Mouse (Mus musculus): ENCODE measurements at regions not wholly inside any gene's neighbourhood (a gene's known extent, or its start where the extent isn't known, plus 50 kb on each side); places are given as distances from the start of the nearest gene placed in this dataset.

DNA sequence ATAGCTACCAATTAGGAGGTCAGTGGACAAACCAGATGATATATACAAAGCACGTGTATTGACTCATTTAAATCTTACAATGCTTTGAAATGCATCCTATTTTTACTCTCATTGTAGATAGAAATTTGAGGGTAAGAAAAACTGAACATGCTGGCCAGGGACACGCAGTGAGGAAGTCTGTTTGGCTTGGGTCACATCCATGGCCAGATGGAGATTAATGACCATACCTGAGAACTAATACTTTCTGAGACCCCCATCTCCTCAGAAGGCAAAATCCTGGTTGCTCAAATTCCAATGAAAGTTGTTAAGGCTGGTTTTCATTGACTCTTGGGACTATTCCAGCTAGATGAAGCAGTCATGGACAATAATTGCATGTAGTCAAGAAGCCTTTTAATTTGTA, 850.3 kb downstream of the Gsdmc2 start:
- DNase-seq (ENCODE audit: low read depth) = no peak

DNA sequence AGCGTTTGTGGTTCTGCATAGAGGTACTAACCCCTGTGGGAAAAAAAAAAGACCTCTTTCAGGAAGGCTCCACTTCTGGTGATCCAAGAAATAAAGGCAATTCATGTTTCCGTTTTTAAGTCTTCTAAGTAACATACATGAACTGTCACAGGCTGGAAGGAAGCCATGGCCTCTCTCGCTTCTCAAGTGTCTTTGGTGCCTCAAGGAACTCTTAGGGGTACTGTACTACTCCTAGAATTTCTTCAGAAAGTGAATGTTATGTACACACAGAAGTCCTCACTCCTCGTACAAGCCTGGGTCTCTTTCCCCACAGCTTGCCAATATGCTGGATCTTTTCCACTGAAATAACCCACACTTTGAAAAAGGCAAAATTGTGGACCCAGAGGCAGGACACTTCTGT, 858.1 kb downstream of the Gsdmc2 start:
- no peak for DNase-seq (ENCODE audit: low read depth)

DNA sequence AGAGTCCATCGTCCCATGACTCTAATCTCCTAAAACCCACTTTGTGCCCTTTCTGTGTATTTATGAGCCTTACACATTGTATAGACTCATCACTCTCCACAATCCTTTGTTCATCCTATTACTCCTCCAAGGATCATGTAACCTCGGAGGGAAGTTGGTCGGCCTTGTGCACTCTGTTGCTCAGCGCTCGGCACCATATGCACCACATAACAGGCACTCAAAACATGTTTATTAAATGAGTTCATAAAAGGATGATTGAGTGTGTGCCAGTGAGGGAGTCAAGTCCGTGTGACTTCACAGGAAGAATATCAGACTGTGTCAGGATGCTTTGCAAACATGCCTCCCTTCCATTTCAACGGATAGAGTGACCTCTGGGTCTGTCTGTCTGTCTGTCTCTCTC, 858.8 kb downstream of the Gsdmc2 start:
- no peak for DNase-seq (ENCODE audit: low read depth)

DNA sequence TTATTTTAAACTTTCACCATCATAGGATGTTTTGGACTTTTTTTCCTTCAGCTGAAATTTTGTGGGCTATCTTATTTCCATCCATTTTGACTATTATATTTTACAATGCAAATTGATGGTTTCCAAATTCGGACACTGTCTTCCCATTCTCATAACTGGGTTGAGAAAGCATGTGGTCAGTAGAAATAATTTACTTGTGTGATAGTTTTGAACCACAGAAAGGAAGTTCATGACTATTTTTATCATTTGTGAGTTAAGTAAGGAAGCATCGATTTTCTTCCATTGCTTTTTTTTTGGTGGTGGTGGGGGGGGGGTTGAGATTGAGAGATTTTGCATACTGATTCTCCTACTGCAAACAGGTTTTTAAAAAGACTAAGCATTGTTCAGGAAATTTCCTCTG, 874.4 kb downstream of the Gsdmc2 start:
- no peak for DNase-seq (ENCODE audit: low read depth)

DNA sequence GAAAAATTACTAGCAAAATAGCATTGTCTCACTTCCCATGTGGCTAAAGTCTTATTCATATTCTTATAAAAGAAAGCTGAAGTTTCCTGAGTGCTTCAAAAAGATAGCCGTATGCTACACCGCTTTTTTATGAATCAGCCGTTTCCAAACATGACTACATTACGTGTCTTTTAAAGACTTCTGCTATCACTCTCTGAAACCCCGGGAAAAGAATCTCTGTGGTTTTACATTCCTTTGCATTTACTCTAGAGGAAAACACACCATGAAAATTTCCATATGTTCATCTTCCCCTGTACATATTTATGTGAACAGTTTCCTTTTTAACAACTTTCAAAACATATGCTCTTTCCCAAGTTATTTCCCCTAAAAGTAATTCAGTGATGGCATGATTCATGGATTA, 882.3 kb downstream of the Gsdmc2 start:
- no peak for DNase-seq (ENCODE audit: low read depth)

DNA sequence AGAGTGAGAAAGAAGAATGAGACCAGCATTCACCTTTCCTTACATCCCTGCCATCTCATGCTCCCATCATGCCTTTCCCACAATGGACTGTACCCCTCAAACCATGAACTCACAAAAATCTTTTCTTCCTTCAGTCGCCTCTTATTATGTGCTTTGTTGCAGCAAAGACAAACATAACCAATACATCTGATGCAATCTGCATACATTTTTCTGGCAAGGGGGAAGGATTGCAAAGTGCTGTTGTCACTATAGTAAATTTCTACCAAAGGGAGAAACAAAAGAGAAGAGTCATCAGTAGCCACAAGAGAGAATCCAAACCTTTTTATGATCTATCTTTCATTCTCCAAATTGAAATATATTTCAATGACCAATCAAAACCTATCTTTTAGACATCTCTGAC, 884.4 kb downstream of the Gsdmc2 start:
- DNase-seq (ENCODE audit: low read depth) = no peak

DNA sequence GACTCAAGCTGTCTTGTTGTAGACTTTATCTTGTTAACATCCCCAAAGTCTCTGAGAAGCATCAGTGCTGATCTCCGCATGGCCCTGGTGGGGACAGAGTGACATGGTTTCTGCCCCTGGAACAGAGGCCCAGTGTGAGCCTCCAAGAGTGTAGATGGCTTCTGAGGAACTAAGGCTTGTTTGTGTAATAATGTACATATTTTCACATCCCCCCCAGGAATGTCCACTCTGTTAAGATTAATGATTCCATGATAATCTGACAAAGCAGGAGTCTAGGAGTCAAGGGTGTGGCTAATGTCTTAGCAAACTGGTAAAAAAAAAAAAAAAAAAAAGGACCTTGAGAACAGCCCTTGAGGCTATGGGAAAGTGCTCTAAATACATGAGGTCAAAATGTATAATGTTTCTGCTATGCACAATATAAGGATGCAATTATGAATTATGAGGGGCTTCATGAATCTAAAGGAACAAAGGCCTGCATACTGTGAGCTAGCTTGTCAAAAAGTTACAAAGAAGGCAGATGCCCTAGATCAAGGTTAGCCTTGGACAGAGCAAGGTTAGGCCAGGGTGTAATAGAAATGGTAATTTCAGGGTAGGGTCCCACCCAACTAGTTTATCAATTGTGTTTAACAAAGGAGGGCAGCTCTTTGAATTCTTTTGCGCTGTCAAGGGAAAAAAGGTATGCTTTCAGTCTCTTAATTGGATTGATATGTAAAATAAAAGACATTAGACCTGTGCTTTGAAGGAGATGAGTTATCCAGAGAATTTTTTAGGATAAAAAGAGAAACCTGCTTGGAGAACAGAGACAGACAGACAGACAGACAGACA, 886.3 kb downstream of the Gsdmc2 start:
- DNase-seq (ENCODE audit: low read depth) = no peak

DNA sequence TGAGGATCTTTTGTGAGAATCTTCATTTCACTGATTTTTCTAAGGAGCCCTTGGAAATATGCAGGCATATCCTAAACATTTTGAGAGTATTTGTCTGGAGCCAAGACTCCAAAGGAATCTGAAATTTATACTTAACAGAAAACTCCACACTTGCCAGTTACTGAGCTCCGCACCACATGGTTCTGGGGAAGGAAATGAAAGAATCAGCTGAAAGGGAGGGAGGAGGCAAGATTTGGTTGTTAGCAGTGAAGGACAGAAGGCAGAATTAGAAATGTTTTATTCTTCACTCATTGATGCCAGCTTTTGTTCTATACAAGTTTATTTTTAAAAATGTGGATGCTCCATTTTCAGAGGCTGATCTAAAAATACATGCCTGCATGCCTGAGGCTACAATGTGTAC, 890.1 kb downstream of the Gsdmc2 start:
- no peak for DNase-seq (ENCODE audit: low read depth)

DNA sequence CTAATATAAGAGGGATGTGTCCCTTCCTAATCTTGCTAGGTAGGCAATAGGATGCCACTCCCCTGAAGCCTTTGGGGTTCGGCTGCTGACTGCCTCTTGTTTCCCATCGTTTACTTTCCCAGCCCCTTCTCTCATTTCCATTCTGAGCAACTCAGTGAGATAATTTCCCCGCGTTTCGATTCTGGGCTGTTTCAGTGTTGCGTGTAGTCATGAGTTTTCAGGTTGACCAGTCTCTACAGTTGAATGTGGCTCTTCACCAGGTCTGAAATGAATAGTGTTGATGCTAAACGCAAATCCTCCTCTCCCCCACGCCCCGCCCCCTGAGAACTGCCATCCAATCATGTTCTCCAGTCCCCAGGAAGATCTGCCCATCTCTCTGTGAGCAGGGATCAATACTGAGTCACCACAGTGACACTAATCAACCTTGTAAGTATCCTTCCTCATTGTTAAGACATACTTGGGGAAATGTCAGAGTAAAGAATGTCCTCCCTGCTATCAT, 890.6 kb downstream of the Gsdmc2 start:
- no peak for DNase-seq (ENCODE audit: low read depth)

DNA sequence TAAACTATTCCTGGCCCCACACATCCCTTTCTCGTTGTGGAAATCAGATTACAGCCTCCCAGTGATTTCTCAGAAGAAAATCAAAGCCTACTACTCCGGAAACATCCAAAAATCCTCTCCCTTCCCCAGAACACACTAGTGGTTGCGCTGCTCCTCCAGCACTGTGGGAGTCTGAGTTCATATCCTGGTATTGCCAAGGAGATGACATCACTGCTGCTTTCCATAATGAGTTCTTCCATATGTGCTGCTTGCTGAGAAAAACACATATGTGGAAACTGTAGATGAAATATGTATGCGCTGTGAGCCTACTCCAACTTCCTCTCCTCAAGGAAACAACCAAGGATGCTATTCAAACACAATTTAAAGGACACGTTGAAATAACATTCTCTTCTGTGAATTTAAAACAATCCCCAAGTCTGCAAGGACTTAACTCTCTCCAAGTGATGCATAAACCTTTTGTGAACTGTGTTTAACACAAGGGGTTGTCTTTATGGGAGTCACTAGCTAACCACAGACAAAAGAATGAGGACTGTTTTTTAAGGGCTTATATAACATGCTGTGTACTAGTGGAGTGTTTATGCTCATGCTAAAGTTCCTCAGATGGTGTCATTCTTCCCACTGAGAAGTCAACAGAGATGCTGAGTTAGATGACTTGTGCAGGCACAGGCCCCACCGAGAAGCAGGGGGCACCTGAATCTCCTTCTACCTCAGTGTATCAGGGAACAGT, 891.6 kb downstream of the Gsdmc2 start:
- no peak for DNase-seq (ENCODE audit: low read depth)

DNA sequence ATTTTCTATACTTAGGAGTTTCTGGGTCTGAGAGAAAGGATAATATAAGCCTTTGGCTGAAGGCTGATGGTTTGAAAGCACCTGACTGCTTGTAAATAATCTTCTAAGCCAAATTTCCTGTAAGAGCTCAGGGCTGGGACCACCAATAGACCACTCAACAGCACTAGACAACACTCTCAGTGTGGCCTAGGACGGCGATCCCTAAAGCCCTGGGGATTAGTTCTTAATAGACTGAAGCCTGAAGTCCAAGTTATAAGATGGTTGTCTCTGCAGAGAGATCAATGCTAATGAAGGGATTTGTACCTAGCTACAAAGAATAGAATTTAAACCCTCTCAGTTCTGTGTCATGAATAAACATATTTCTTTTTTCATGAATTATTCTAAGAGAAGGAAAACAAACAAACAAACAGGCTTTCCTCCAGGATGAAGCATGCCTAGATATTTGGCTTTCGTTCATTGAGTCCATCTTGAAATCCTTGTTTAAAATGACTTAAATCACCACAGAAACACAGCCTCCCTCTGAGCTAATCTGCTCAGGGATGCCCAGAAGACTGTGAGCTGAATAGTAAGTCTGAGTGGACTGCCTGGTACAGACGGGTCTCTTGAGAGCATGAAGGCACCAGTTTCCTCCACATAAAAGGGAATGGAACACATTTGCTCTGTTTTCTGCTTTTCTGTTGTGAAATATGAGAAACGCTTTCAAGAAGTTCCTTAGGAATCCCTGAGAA, 892.3 kb downstream of the Gsdmc2 start:
- DNase-seq (ENCODE audit: low read depth) = no peak

DNA sequence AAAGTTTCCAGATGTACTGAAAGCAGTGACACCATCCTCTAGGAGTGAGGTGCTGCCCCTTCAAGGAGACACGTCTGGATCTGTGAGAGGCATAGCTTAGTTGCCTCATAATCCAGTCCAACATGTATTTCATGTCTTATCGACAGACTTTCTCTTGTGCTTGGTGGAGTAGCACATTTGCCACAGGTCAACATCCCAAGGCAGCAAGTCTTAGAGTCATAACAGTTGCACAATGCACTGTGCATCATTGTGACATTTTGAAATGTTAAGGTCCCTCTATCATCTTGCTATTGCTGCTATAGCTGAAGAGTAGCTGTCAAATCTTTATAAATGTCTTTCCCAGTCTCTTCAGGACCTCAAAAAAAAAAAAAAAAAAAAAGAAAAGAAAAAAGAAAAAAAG, 905.6 kb downstream of the Gsdmc2 start:
- no peak for DNase-seq (ENCODE audit: low read depth)

DNA sequence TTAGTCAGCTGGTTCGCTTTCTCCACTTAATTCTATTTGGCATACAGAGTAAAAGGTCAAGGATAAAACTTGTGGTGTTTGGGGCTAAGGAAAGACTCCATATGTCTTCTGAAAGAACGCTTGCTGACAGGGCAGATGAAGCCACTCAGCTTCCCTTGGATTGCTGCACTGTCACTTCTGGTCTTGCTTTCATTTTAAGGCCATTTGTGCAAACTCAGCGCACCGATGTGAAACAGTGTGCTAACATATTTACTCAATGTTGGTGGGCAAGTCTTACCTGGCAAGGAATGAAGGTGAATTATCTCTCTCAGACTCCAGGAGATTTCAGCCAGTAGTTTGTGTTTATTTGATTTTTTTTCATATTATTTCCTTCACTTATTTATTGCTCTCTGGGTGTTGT, 907.2 kb downstream of the Gsdmc2 start:
- no peak for DNase-seq (ENCODE audit: low read depth)

DNA sequence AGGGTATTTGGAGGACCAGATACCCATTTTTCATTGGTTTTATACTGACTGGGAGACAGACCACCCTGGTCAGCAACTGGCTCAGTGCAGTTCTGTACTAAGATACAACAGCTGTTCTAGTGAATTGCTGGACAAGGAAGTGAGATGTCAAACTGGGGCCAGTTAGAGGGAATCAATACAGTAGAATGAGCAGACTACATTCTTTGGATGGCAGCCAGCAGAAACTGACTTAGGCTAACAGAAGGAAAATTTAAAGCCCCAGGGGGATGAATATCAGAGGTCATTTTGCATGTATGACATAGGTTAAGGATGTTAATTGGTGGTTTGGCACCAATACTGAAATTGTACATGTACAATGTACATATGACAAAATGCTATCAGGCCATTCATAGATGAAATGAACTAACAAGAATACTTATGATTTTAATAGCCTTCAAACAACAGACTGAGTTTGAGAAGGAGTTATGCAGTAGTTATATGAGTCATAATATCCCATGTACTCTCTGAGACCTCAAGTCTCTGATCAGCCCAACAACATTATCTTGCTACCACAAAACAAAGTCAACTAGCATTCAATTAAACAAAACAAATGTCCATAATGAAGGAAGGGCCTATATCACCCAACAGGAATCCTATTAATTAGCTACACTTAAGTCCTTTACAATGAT, 910.3 kb downstream of the Gsdmc2 start:
- no peak for DNase-seq (ENCODE audit: low read depth)

DNA sequence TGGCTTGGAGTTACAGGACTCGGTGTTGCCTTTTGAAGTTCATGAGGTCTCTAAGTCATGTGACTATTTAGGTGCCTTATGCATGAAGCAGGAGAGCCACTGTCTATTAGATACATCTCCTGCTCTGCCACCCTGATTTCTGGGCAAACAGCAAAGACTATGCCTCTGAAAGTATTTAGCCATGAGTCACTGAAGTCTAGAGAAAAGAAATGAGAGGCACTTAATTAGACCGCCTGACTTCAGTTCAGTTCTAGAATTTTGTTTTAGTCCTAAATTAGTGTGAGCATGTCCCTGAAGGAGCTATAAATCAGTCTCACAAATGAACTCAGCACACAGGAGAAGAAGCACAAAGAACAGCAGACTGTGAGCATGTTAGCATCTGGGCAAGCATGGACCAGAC, 924.5 kb downstream of the Gsdmc2 start:
- no peak for DNase-seq (ENCODE audit: low read depth)

DNA sequence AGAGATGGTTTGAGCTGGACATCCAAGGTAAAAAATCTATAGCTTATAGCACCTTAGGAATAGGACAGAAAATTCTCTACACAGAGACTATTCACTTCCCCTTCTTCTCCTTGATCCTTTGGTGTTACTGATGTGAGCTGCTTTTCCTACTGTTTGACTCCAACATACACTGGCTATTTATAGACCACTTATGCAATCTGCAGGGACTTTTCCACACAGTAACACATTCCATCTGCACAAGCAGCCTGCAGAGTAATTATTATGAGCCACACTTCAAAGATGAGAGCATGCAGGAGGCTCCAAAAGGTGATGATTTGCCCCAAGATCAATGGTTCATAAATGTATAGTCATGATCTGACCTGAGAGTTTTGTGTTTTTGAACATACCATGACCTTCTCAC, 925.7 kb downstream of the Gsdmc2 start:
- no peak for DNase-seq (ENCODE audit: low read depth)

DNA sequence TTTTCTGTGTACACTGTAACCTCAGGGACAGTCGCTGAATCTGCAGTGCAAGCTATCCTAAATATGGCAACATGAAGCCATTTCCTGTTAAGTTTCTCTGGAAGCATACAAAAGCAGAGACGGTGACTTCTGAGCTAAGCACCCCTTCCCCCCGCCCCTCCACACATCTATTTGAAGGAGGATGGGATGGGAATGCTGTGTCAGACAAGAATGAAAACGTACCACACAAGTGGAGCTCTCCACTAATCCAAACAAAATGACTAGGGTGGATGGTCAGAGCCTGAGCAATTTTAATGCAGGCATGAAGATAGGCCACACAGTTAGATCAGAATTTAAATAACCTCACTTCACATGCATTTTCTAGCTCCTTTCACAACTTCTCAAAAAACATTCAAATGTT, 936.6 kb downstream of the Gsdmc2 start:
- no peak for DNase-seq (ENCODE audit: low read depth)

DNA sequence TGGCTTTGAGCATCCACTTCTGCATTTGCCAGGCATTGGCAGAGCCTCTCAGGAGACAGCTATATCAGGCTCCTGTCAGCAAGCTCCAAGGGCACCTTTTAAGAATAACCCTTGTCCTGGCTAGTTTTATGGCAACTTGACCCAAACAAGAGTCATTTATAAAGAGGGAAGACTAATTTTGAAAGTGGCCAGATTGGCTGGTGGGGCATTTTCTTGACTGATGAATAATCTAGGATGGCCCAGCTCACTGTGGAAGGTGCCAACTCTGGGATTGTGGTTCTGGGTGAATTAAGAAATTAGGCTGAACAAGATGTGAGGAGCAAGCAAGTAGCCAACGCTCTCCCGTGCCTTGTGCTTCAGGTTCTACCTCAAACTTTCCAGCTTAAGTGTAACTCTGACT, 937.8 kb downstream of the Gsdmc2 start:
- DNase-seq (ENCODE audit: low read depth) = no peak

DNA sequence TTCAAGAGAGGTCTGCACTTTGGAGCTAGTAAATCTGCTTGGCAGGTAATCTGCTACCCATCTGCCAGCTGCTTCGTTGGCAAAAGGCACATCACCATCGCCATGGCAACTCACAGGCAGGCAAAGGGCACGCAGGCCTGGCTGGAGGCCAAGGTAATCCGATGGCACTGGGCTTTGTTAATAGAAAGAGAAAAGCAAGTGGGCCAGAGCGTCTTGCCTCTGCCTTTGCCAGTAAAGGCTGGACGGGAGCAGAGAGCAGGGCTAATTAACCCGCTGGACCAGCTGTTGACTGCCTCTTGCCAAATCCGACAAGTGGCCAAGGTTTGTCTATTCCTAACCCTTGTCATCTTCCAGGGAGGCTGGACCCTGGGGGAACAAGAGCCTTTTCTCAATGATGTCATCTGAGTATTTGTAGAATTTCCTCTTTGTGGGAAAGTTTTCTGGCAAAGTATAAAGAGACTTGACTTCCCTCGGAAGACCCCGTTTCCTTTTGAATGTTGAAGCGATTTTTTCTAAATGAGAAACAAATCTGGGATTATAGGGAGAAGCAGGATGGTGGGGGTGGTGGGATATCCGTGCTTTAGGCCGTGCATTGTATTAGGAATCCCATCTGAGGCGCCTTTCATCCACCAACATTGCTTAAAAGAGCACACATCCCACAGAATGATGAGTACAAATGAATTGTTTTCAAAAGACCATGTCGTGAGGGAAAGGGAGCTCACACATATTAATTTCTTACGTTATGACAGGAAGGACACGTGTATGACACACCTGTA, 941.7 kb downstream of the Gsdmc2 start:
- DNase-seq (ENCODE audit: low read depth) = no peak

DNA sequence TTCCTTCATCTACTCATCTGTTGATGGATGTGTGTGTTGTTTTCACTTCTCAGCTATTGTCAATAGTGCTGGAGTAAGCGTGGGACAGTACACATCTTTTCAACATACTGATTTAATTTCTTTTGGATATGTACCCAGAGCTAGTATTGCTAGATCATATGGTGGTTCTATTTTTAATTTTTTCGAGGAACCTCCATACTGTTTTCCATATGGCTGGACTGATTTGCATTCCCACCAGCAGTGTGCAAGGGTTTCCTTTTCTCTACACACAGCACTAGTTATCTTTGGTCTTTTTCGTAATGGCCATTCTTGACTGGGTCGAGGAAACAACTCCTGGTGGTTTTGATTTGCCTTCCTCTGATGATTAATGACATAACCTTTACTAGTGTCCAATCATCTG, 943.0 kb downstream of the Gsdmc2 start:
- DNase-seq (ENCODE audit: low read depth) = no peak

DNA sequence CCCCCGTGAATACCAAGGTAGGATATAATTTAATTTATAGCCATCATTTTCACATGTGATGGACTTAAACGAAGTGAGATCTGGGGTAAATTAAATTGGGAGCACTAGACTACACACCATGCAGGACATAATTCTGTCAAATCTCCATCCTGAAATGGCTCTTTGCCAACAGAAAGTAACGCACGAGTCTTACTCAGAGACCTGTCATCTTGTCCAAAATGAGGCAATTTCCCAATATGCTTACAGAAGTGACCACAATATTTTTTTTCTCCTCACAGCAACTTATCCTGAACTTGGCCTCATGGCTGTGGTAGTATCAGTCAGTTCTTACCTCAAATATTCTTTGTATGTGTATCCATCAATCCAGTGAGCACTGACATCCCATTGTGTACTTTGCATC, 955.2 kb downstream of the Gsdmc2 start:
- DNase-seq (ENCODE audit: low read depth) = peak; percentile 23

DNA sequence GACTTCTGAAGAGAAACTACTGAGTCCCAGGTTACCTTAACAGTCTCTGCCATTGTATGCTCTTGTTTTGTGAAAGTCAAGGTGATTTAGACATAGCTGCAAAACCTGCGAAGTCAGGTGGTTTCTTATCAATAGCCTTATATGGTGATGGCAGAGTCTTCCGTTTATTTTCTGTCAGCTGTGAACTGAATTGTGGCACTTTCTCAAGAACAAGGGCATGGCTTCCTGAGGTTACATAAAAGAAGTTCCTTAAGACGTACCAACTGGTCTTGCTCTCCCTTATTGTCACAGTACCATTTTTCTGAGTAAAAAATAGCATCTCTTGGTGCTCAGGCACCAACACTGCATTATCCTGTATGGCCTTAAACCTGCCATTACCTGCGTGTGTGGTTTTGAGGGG, 959.6 kb downstream of the Gsdmc2 start:
- DNase-seq (ENCODE audit: low read depth) = no peak
